Mouse (Mus musculus) layer of hippocampus, adult 18-20 months (tissue): ENCODE measurements at regions not wholly inside any gene's neighbourhood (a gene's known extent, or its start where the extent isn't known, plus 50 kb on each side); places are given as distances from the start of the nearest gene placed in this dataset.
"Not testable (repeated sequence)": the region's sequence is repeated elsewhere in the genome, so short reads cannot be mapped to it uniquely, and the experiment has no call there.

Experiments used
- DNase-seq, 2 experiments: peaks; one replicate each; pipeline ENCODE4 v3.0.0; 2022; ENCODE audit warnings: low spot score in 2 of 2

DNA sequence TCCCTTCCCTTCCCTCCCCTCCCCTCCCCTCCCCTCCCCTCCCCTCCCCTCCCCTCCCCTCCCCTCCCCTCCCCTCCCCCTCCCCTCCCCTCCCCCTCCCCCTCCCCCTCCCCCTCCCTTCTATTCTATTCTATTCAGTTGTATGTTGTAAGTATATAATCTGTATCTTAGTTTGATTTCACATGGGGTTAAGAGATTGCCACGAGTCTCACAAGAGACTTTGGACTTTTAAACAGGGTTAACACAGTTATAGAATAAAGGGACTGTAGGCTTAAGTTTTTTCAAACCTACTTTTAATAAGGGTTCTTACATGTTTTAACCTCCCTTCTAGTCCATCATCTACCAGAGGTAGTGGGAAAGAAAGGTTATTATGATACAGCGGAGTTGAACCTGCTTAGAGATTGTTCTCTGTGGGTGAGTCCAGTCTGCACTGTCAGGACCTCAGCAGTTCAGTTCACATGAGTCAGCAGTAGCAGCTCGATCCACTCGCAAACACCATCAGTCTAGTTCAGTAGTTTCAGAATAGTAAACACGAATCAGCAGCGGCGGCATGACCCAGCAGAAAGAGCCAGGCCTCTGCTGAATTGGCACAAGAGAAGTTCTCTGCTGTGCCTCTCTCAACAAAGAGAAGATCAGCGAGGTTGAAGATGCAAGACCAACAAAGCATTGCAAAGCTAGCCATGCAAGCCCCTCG is 116.8 kb upstream of the Shb start:
- DNase-seq = no peak

DNA sequence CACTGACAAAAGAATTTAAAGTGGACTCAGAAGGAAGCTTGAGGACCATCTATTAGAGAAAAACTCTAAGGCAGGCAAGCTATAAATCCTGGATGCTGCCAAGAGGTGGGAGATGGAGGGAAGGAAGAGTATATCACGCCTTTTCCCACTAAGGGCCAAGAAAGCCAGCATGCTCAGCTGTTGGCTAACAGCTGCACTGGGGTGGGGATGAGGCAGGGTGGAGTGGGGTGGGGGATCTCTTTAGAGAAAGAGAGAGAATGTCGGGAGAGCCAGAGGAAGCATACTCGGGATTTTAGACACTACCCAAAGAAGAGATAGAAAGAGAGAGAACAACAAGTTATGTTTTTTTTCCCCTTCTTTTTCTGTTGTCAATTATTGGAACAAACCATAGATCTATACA is 115.2 kb upstream of the Shb start:
- DNase-seq = no peak

DNA sequence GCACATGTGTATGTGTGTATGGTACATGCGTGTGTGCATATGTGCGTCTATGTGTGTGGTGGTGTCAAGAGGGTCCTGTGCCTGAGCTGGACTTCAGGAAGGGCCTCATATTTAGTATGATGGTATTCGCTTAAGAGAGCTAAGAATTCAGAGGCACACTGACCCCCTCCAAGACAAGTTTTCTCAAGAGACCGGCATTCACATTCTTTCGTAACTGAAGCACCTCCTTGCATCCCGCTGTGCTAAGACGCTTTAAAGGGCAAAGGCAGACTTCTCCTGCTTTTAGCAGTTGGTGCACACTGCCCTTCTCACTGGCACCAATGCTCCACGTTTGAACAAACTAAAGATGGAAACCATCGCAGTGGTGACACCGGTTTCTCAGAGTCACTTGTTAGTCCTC is 110.3 kb upstream of the Shb start:
- DNase-seq = no peak

DNA sequence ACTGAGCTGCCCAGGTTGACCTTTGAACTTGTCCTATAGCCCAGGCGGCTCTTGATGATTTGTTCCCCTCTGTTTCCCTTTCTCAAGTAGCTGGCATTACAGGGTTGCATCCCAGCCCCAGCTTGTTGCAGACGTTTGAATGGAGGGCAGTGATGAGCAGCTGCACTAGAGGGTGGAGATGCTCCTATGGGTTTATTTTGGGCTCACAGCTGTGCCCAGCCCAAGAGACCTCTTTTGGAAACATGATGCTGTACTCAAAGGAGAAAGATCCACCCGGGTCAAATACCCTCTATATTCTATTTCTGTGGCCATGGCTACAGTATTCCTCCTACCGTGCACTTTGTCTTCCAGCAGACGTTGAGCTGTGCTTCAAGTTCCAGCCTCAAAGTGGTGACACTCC is 109.0 kb upstream of the Shb start:
- DNase-seq = no peak

DNA sequence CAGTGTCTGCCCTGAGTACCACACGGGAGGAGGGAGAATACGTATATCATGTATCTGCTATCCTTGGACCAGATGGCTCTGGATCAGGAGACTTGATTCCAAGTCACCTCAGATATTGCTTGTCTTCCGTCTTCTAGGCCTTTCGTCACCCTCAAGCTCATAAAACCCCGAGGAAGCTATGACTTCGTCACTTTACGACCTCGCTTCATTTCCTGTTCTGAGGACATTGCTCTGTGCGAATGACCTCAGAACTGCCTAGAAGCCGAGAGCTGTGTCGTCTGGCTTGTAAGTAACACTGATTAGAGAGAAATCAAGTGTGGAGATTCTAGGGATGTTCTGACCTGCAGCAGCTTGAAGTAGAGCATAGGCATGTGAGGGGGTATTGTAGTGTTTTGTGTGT is 108.4 kb upstream of the Shb start:
- DNase-seq = no peak

DNA sequence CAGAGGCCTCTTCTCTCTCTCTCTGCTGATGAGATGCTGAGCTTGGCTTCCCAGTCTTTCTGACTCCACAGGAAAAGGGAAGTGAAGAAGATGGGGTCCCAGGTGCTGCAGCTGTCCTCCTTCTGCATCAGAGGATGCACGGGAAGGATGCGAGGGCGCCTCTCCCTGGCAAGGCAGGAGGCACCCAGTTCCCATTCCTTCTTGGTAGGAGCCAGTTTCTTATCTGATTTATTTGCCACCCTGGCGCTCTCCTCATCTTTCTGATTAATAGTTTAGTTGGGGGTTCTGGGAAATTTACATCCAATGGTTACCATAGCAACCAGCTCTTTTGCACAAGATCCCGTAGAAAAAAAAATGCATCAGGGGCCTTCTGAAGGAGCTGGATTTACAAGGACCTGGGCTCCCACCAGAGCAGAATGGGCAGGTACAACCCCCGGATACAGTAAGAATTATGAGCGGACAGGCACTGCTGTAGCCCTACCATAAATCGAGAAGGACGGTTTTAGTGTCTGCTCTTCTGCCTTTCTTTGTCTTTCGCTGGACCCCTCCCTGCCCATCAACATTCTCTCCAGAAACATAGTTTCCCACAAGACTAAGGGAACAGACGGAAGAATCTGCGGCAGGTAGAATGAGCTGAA is 107.2 kb upstream of the Shb start:
- peak in 1 of 2 experiments; percentile 32 for DNase-seq

DNA sequence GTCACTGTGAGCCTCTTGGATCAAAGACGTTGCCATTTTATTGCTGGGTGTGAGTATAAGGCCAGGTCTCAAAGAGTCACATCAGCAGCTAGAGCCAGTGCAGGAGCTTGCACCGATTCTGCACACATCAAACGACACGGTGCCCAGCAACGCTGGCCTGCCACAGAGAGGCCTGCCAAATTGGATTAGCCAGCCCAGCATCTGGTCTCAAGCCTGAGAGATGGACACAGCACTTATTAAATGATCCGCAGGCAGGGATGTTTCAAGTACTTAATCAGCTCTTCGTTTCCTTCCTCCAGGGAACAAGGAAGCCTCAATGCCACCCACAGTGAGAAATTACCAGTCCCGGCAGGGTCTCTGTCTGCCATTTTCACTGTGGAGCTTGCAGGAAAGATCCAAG is 106.1 kb upstream of the Shb start:
- DNase-seq = no peak

DNA sequence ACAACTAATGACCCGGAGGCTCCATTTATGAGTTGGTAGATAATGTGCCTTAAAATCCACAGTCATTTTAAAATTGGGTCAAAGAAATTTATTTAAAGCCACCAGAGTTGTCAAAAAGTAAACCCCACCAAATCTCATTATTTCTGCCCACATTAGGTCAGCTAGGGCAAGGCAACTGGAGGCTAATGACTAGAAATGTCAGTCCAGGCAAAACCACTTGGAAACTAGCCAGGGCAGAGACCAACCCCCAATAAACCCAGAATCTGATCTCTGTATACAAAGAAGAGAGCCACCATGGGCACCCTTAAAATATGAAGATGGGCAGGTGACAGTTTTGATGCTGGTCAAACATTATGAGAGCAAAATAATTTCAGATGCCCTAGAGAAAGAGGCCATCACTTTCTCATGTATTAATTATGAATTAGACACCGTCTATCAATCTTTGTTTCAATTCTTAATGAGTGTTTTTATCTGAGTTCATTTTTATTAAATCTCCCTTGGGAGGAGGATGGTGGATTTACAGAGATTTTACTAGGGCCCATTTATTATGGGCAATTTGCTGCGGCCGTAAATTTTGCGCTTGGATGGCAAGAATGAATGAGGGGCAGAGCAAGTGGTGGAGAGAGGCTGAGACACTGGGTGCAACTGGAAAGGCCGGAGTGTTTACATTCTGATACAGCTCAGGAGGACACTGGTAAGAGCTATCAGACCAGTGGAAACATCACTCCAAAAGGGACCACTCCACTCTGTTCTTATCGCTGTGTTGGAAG is 99.2 kb upstream of the Shb start:
- no peak for DNase-seq

DNA sequence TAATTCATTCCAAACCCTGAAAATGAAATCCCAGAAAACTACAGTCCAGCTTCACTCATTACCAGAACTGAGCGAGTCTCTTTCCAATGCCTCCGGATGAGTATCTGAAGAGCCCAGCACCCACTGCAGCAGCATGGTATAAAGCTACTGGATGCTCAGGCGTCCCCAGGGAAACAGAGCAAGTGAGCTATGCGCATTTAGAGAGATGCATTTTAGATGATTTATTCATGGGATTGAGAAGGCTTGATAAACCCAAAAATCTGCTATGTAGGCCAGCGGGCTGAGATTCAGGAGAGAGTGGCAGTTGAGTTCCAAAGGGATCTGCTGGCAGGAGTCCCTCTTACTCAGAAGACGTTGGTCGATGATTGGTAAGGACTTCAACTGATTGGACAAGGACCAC is 93.4 kb upstream of the Shb start:
- DNase-seq = peak in 1 of 2 experiments; percentile 10

DNA sequence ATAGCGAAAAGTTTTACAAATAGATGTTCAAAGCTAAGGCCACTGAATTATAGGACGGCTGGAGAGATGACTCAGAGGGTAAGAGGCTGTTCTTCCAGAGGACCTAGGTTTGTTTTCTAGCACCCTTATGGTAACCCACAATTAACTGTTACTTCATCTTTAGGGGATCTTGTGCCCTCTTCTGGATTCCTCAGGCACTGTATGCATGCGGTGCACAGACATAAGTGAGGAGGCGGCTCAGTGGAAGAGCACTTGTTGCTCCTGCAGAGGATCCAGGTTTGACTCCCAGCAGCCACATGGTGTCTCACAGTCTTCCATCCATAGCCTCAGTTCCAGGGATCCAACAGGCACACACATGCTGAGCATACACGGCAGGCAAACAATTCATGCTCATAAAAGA is 89.7 kb upstream of the Shb start:
- DNase-seq = no peak

DNA sequence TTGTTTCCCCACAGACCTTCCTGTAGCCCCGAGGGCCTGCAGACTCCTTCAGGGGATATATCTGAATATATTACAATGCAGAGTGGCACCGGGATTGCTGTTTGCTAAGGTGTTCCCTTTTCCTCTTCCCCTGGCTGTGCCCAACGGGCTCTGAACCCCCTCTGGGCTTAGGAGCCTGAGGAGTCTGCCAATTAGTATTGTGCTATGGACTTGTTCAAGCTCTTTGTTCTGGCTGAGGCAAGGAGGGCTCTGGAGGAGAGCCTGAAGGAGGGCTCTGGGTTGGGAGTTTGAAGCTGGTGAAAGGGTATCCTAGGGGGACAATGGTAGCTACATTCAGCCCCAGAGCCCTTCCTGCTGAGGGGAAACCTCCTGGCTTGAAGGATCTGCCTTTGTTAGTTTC is 84.9 kb upstream of the Shb start:
- DNase-seq = no peak

DNA sequence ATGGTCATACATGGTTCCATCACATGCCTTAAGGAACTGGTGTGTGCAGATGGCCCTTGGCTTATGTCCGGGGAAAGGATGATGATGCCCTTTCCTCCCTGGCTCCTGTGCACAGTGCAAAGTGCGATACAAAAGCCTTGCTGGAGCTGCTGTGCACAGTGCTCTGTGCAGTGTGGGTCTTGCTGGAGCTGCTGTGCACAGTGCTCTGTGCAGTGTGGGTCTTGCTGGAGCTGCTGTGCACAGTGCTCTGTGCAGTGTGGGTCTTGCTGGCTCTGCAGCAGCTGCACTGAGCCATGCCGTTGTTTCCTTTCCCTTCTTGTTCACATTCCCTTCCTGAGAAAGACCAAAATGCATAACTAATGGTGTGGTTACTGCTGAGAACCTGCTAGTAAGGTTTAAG is 81.2 kb upstream of the Shb start:
- DNase-seq = not testable (repeated sequence)

DNA sequence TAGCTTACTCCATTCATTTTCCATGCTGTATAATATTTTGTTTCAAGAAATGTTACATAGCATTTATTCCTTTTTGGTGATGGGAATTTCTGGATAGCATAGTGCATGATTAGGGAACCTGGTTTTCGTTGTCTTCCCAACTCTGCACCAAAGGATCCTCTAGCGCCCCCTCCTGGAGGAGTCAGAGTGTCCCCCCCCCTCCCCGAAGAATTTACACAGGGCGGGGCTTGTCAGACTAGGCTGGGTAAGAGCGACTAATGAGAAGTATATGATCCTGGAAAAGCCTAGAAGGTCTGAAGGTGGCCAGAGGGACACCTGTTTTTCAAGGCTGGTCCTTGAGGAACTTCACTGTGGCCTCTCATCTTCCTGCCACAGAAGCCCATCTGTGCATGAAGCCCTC is 79.9 kb upstream of the Shb start:
- peak in 1 of 2 experiments; percentile 19 for DNase-seq

DNA sequence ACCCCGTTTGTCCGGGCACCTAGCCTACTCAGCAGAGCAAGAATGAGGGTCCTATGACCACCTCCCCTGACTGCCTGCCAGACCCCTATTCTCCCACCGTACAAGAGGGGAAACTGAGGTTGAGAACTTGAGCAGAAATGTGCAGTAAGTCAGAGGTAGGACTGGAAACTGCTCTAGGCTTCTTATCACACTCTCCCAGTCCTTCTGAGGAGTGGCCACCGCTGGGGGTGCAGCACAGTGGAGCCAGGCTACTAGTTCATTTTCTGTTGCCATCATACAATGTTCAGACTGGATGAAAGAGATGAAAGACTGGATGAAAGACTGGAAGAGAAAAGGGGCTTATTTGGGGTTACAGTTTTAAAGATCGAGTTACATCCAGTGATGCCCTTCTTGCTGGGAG is 78.7 kb upstream of the Shb start:
- DNase-seq = no peak

DNA sequence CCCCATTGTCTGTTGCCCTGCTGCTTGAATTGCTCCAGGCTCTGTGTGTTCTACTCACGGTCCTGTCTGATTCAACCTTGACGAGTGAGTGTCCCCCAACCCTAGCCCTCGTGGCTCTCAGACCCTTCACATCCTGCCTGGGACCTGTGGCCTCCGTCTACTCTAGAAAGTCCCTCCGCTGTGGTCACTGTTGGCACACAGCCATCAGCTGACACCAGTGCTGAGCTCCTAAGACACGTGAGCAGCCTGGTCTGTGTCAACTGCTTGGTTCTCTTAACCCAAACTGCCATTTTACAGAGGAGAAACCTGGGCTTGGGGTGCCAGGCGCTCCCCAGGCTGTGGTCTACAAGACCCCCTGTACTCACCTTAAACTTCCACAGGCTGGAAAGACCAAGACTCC is 74.3 kb upstream of the Shb start:
- DNase-seq = no peak

DNA sequence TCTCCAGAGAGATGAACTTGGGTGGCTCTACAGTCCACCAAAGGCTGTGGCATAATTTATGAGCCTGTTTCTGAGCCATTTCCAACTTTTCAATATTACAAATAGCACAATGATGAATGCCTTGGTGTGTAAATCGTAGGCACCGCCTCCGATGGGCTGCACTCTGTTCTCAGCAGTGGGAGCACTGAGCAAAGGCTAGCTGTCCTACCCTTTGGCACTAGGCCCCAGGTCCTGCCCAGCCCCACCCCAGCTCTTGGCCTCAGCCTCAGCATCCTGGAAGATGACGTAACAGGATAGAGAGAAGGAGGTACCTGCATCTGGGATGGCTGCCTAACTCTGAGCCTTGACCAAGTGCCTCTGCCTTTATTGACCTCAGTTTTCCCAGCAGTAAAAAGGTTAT is 73.4 kb upstream of the Shb start:
- DNase-seq = no peak

DNA sequence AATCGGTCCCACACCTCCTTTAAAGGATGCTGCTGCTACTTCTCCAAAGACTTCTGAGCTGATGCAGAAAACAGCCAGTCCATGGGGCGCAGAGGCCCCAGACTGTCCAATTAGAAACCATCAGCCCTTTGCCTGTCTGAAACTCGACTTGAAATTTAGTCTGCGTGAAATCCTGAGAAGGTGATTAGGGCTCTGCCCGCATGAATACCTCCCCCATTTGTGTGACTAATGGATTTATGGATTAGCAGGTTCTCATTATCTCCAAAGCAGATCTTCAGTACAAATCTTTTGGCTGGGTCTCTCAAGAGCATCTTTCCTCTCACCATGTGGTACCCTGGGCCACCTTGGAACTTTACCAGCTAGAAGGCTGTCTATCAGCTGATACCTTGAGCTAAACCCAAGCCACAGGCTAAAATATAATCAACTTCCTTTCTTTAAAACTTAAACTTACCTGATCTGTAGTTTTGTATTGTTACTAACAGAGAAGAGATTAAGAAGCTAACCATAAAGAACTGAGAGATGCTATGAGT is 72.1 kb upstream of the Shb start:
- no peak for DNase-seq

DNA sequence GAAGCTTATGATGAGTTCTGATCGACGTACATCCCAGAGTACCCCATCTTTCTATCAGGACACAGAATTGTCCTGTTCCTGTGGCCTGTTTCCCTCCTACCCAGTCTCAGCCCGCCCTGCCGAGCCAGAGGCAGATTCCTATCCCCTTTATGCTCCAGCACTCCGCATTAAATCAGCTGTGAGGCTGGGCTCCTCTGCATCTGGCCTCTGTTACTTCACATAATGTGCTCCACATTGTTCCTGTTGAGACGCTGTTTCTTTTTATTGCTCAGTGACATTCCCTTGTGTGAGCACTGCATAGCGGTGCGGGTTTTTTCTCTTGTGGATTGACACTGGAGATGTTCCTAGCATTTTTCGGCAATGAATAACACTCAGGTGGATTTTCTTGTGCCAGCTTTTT is 68.2 kb upstream of the Shb start:
- DNase-seq = no peak

DNA sequence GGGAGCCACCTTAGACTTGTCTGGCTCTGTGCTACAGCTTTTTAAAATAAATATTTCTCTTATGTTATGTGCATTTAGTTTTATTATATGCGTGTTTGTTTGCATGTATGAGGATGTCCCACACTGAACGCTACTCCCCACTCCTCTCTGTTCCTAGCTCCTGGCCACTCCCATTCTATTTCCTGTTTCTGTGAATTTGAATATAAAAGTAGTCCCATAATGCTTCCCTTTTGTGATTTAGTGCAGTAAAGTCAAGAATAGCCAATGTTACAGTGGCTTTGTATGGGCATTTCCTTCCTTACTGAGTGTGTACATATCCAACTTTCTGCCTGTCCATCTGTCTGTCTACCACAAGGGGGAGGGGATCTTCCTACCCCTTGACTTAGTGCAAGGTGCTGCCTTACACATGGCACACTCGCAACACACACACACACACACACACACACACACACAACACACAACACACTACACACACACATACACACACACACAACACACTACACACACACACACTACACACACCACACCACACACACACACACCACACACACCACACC is 61.2 kb upstream of the Shb start:
- no peak for DNase-seq

DNA sequence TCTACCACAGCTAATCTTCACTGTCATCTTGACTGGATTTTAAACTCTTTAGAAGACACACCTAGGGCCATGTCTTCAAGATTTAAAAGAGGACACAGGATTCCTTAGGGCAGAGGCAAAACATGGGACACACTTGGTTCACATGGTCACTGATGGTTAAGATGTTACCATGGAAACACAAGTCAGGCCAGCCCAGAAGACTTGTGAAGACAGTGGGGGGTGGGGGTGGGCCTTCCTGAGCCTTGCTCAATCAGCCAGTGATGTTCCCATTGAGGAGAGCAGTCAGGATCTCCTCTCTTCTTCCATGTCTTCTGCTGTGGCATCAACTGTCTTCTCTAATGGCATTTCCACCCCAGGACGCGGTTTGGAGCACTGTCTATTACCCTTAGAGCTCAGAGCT is 60.5 kb upstream of the Shb start:
- DNase-seq = no peak

DNA sequence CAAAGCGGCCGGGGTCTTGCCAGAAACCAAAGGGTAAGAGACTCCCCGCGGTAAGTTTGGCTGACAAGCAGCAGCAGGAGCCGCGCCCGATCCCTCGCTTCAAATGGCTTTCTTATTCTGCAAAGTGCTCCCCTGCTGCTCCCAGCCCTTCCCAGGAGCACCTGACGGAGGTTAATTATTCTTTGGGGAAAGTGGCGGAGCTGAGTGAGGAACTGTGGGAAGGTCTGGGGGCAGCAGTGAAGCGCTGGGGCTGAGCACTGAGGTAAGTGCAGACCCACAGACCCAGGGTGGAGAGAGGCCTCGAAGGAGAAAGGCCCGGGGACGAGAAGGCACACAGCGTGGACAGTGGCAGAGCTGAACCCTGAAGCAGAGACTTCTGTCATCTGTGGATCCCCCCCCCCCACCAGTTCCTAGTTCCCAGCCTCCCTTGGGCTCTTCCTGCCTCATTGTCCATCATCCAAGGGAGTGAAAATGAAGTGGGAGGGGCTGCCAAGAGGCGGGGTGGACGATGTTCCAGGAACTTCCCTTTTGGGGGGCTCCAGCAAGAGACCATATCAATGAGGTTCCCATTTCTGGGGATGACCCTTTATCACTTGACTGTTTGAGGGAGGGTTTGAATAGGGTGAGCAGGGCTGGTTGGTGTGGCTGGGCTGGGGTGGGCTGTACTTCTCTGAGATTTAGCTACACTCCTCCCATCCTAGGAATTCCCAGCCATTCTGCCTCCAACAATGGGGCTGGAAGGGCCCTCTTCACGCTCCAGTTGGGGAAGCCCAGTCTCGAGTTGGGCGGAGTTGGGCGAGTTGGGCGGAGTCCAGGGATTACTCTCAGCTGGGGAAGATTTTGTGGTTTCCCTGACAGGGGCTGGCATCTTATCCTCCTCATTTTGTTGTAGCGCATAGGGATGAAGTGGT is 59.4 kb upstream of the Shb start:
- DNase-seq = no peak
